Mouse (Mus musculus): Measurements from ENCODE around the gene Aqp6. TPM values are rescaled to one million over a fixed set of nuclear protein-coding genes. Genes with fewer than 3 reads are reported as not detected.

Aqp6 gene
- polyA plus RNA-seq, 1 experiment from 2014 or later, result 0.22 TPM

DNA sequence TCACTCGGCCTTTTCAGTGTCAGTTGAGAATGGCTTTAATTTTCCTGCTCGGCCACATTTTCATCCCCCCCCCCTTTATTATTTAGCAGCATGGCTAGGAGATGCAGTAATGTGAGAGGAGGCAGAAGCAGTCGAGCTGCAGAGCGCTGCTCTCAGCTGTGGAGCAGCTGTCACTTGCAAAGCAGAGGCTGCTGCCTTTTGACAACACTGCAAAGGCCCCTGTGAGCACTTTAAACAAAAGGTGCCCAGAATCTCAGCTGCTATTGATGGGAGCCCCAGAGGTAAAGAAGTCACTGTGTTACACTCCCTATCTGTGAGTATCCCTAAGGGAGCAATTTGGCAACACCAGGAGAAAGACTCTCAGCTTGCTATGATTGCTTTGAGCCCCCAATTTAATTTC, 47.1 kb downstream of the Aqp6 start:
- 40% methylated on average over 4 of the region's 4 CpGs for WGBS
- peak overlapping the region; percentile 25 for H3K27ac ChIP-seq (ENCODE audit: low read depth, low read length)
- ATAC-seq (ENCODE audit: low FRiP score) (no peak), DNase-seq (ENCODE audit: low spot score, missing footprints) (no peak)
- H3K4me2 ChIP-seq, result peak overlapping the region; percentile 14
- H3K9ac ChIP-seq (ENCODE audit: low read length), result no peak overlapping the region
- no peaks in the 10 kb centered on the region for H3K36me3 ChIP-seq (ENCODE audit: control insufficient read depth, insufficient read depth, low read length)
- H3K9me3 ChIP-seq (ENCODE audit: control insufficient read depth, low read length), result no peaks in the 10 kb centered on the region
- H3K27me3 ChIP-seq (ENCODE audit: control insufficient read depth, insufficient read depth, low read length), result no peaks in the 10 kb centered on the region; the same call in 1 of the 2 replicates
- H3K4me1 ChIP-seq (ENCODE audit: control insufficient read depth, insufficient read depth, low read length), result peaks cover 47% of the 10 kb centered on the region
- H3K4me3 ChIP-seq (ENCODE audit: low read depth, low read length), result no peak overlapping the region

DNA sequence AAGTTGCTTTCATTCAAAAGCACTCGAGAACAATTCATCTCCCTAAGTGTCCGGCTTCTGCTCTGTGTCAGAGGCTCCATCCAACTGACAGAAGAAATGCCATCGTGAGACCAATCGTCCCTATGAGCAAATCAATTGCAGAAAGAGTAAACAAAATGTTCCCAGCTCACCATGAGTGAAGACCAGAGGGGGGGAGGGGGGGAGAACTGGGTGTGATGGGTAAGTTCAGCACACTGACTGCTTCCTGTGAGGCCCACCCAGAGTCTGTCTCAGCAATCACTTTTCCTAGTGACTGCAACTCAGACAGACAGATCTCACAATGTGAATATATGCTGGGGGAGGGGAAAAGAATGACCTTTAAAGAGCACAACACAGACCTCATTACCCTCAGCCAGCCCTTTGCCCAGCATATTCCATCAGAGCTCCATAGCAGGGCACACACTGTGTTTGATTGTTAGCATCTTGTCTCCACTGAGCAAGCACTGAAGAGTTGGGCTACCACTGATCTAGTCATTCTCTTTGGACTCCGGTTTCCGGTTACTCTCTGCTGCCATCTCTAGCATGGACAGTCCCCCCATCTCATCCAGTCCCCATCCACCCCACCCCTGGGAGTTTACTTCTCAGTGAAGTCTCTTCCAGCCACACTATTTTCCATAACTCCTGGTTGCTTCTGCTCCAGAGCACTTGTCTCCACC, 48.0 kb downstream of the Aqp6 start:
- ATAC-seq (ENCODE audit: low FRiP score) (no peak), DNase-seq (ENCODE audit: low spot score, missing footprints) (no peak)

DNA sequence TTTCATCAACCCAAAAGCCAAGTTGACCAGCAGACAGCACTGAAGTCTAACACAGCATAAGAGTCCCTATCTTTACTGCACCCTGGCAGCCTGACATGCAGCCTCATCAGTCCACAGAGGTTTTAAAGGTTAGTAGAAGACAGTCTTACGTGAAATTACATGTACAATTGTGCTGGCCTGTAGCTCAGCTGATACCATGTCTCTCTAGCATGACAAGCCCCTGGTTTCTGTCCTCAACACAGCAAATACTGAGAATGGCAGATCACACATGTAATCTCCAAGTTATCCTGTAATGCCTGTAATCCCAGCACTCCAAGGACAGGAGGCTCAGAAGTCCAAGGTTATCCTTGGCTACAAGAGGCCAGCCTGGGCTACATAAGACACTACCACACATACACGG, 49.1 kb downstream of the Aqp6 start:
- ATAC-seq (ENCODE audit: low FRiP score) (no peak), DNase-seq (ENCODE audit: low spot score, missing footprints) (no peak)
- no peak overlapping the region for H3K27ac ChIP-seq (ENCODE audit: low read depth, low read length)
- H3K4me2 ChIP-seq, result peak overlapping the region; percentile 70
- no peaks in the 10 kb centered on the region for H3K9me3 ChIP-seq (ENCODE audit: control insufficient read depth, low read length)
- WGBS, result 53% methylated on average over 2 of the region's 2 CpGs
- H3K4me1 ChIP-seq (ENCODE audit: control insufficient read depth, insufficient read depth, low read length), result peaks cover 44% of the 10 kb centered on the region
- peak overlapping the region; percentile 82 for H3K4me3 ChIP-seq (ENCODE audit: low read depth, low read length)
- H3K36me3 ChIP-seq (ENCODE audit: control insufficient read depth, insufficient read depth, low read length), result no peaks in the 10 kb centered on the region
- peak overlapping the region; percentile 88 for H3K9ac ChIP-seq (ENCODE audit: low read length)
- H3K27me3 ChIP-seq (ENCODE audit: control insufficient read depth, insufficient read depth, low read length), result peaks cover 19% of the 10 kb centered on the region

More for the DNA sequence above, 48.0 kb downstream of the Aqp6 start:
- H3K4me3 ChIP-seq (ENCODE audit: low read depth, low read length), result peak overlapping the region; percentile 2; the same call in 1 of the 2 replicates
- H3K9ac ChIP-seq (ENCODE audit: low read length), result peak overlapping the region; percentile 29; the same call in 1 of the 2 replicates
- peaks cover 8% of the 10 kb centered on the region for H3K27me3 ChIP-seq (ENCODE audit: control insufficient read depth, insufficient read depth, low read length)
- peak overlapping the region; percentile 22; the same call in 1 of the 2 replicates for H3K27ac ChIP-seq (ENCODE audit: low read depth, low read length)
- 39% methylated on average over 6 of the region's 6 CpGs for WGBS
- H3K36me3 ChIP-seq (ENCODE audit: control insufficient read depth, insufficient read depth, low read length), result no peaks in the 10 kb centered on the region
- peak overlapping the region; percentile 70 for H3K4me2 ChIP-seq
- H3K4me1 ChIP-seq (ENCODE audit: control insufficient read depth, insufficient read depth, low read length), result peaks cover 51% of the 10 kb centered on the region
- no peaks in the 10 kb centered on the region for H3K9me3 ChIP-seq (ENCODE audit: control insufficient read depth, low read length)

DNA sequence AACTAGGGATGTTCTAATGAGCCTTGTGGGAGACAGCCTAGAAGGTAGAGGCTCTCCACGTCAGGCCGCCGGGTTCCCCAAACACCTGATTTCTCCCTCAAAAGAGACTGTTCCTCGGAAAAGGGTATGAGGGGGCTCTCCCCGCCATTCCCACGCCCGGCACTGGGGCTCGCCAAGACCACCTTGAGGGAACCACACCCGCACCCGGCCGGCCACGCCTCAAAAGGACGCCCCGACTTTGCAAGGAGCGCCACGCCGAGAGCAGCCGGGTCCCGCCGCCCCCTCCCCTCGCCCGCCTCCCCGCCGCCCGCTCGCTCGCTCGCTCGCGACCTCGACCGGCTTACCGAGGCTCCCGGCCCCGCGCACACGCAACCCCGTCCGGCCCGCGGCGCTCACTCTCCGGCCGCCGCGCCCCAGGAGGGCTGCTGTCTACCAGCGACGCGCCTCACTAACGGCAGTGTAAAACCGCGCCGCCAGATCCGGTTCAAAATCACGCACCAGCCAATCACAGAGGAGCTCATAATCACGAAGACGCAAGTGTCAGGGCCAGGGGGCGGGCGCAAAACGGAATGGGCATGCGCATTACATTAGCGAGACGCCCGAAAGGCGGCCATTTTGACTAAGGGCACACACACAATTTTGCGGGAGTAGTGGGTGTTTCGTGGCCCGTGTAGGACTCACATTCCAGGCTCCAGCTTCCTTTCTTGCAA, 50.1 kb downstream of the Aqp6 start, which contains the start of gene Racgap1:
Racgap1 (minus strand) TSS at position 494 of the 710 bp plus-strand sequence.
- peak within 1 kb of the TSS; percentile 88 for H3K9ac ChIP-seq (ENCODE audit: low read length)
- no peaks in the 10 kb centered on the region for H3K9me3 ChIP-seq (ENCODE audit: control insufficient read depth, low read length)
- H3K4me3 ChIP-seq (ENCODE audit: low read depth, low read length), result peak within 1 kb of the TSS; percentile 82
- under 1% methylated on average over 49 of the region's 68 CpGs for WGBS
- H3K36me3 ChIP-seq (ENCODE audit: control insufficient read depth, insufficient read depth, low read length), result no peaks in the 10 kb centered on the region
- H3K27ac ChIP-seq (ENCODE audit: low read depth, low read length), result no peak within 1 kb of the TSS
- H3K4me2 ChIP-seq, result peak within 1 kb of the TSS; percentile 70
- ATAC-seq (ENCODE audit: low FRiP score), result peak; percentile 93
- peaks cover 41% of the 10 kb centered on the region for H3K4me1 ChIP-seq (ENCODE audit: control insufficient read depth, insufficient read depth, low read length)
- peak; percentile 99 for DNase-seq (ENCODE audit: low spot score, missing footprints)
- H3K27me3 ChIP-seq (ENCODE audit: control insufficient read depth, insufficient read depth, low read length), result peaks cover 19% of the 10 kb centered on the region

DNA sequence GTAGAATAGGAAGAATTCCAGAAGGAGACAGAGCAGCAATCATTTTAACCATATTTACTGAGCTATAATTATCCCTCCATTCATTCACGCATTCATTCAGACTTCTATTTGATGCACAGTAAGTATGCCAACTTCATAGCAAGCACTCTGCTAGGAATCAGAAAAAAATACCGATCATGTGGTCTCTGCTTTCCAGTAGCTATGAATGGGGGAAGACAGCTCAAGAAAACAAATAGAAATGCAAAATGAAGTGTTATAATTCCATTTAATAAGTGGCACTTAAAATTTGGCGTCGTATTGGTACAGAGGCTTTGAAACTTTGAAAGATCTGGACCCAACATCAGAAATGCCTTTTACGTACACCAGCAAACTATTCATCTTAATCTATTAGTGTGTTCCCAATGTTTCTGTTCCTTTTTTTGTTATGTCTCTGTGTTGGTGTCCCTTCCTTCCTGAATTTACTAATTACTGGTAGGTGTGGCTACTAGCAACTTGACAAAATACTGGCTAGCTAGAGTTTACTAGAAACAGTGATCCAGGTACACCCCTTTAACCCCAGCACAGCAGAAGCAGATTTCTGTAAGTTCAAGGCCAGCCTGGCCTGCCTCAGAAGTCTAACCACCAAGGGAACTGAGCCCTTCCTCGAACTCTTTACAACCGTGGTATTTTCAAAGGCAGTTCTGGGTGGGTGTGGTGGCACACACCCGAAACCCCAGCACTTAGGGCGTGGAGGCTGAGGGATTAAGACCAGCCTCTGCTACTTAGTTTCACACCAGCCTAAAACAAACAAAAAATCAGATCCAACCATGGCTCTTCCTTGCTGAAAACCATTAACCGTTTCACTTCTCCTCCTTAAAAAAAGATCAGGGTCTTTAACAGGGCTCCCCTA, 51.0 kb downstream of the Aqp6 start:
- H3K9ac ChIP-seq (ENCODE audit: low read length), result peak overlapping the region; percentile 49; the same call in 1 of the 2 replicates
- no peak for DNase-seq (ENCODE audit: low spot score, missing footprints)
- ATAC-seq (ENCODE audit: low FRiP score), result 0 out of 2 replicates have a peak, but pooled peaks have one; percentile 5
- H3K27ac ChIP-seq (ENCODE audit: low read depth, low read length), result no peak overlapping the region
- H3K9me3 ChIP-seq (ENCODE audit: control insufficient read depth, low read length), result no peaks in the 10 kb centered on the region
- 75% methylated on average over 10 of the region's 10 CpGs for WGBS
- peaks cover 37% of the 10 kb centered on the region for H3K4me1 ChIP-seq (ENCODE audit: control insufficient read depth, insufficient read depth, low read length)
- H3K36me3 ChIP-seq (ENCODE audit: control insufficient read depth, insufficient read depth, low read length), result no peaks in the 10 kb centered on the region
- H3K4me3 ChIP-seq (ENCODE audit: low read depth, low read length), result peak overlapping the region; percentile 82; the same call in 1 of the 2 replicates
- H3K27me3 ChIP-seq (ENCODE audit: control insufficient read depth, insufficient read depth, low read length), result peaks cover 19% of the 10 kb centered on the region
- peak overlapping the region; percentile 41 for H3K4me2 ChIP-seq

DNA sequence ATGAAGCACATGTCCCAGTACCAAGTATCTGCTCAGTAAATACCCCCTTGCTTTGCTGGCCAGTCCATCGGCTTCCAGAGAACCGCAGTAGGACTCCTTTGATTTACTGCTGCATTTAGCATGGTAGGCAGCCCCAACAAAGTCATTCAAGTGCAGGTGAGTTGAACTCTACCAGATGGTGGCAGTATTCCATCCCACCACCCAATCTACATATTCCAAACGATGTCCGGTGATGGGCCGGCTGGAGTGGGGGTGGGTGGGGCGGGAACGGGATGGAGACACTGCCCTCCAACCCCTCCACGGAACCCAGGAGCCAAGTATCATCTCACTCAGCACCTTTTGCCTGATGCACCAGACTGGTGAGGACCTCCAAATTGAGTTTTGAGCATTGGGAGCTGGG, 52.1 kb downstream of the Aqp6 start:
- ATAC-seq (ENCODE audit: low FRiP score) (no peak), DNase-seq (ENCODE audit: low spot score, missing footprints) (no peak)
- H3K27ac ChIP-seq (ENCODE audit: low read depth, low read length), result no peak overlapping the region
- H3K36me3 ChIP-seq (ENCODE audit: control insufficient read depth, insufficient read depth, low read length), result no peaks in the 10 kb centered on the region
- peaks cover 28% of the 10 kb centered on the region for H3K4me1 ChIP-seq (ENCODE audit: control insufficient read depth, insufficient read depth, low read length)
- peak overlapping the region; percentile 41 for H3K4me2 ChIP-seq
- no peaks in the 10 kb centered on the region for H3K9me3 ChIP-seq (ENCODE audit: control insufficient read depth, low read length)
- WGBS, result 12% methylated on average over 8 of the region's 8 CpGs
- peak overlapping the region; percentile 18; the same call in 1 of the 2 replicates for H3K4me3 ChIP-seq (ENCODE audit: low read depth, low read length)
- no peak overlapping the region for H3K9ac ChIP-seq (ENCODE audit: low read length)
- peaks cover 19% of the 10 kb centered on the region for H3K27me3 ChIP-seq (ENCODE audit: control insufficient read depth, insufficient read depth, low read length)

DNA sequence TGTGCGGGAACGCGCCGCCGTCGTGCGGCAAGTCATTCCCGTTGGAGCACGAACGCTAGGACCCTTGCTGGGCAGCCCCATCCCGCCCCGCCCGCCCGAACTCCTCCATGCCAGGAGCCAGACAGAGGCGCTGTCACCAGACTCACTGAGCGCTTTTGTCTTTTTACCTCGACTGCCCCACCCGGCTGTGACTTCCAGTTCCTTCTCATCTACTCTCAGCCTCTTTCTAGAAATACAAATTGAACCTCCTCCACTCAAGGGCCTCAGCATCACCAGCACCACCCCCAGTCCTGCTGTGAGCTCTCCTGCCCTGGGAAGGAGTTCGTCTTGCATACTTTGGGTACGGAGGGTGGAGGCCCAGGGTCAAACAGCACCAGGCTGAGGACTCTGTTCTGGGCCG, 52.7 kb downstream of the Aqp6 start:
- Histone ChIP-seq H3K36me3 (ENCODE audit: control insufficient read depth, insufficient read depth, low read length) (no peaks in the 10 kb centered on the region), H3K9ac (ENCODE audit: low read length) (peak overlapping the region; percentile 37), H3K27me3 (ENCODE audit: control insufficient read depth, insufficient read depth, low read length) (peaks cover 19% of the 10 kb centered on the region), H3K4me3 (ENCODE audit: low read depth, low read length) (peak overlapping the region; percentile 18; the same call in 1 of the 2 replicates), H3K4me1 (ENCODE audit: control insufficient read depth, insufficient read depth, low read length) (peaks cover 25% of the 10 kb centered on the region), H3K9me3 (ENCODE audit: control insufficient read depth, low read length) (no peaks in the 10 kb centered on the region), H3K27ac (ENCODE audit: low read depth, low read length) (no peak overlapping the region), H3K4me2 (peak overlapping the region; percentile 41)
- WGBS, result 2% methylated on average over 21 of the region's 21 CpGs
- DNase-seq (ENCODE audit: low spot score, missing footprints) (no peak), ATAC-seq (ENCODE audit: low FRiP score) (no peak)

Data from midbrain, embryonic 11.5 days (tissue).